Mouse (Mus musculus) heart, embryonic 11.5 days (tissue): ENCODE results near the gene Cacng7. TPM values are rescaled to one million over a fixed set of nuclear protein-coding genes. Genes with fewer than 3 reads are reported as not detected.

Experiments
- ATAC-seq: fragments of 200-750 bp; cut with Nextera tagmentation; replicated peaks from 2 replicates; pipeline ENCODE4 v1.8.0; 2017; ENCODE audit warnings: moderate library complexity; ENCODE audit not compliant: insufficient number of reproducible peaks, low FRiP score, low TSS enrichment
- H3K27ac ChIP-seq: fragments of 300-500 bp; sonication (generic); 2 replicates; pipeline ENCODE4 v1.5.1; 2014; ENCODE audit warnings: mild to moderate bottlenecking, low read depth, low read length
- H3K27me3 ChIP-seq: fragments of 300-500 bp; sonication (generic); 2 replicates; pipeline ENCODE4 v1.6.1; 2014; ENCODE audit warnings: mild to moderate bottlenecking, low read length, mixed read lengths; ENCODE audit not compliant: control insufficient read depth, insufficient read depth
- H3K36me3 ChIP-seq: fragments of 300-500 bp; sonication (generic); 2 replicates; pipeline ENCODE4 v1.6.1; 2014; ENCODE audit warnings: mild to moderate bottlenecking, low read length, moderate library complexity, mixed read lengths; ENCODE audit not compliant: control insufficient read depth, insufficient read depth
- H3K4me1 ChIP-seq: fragments of 300-500 bp; sonication (generic); 2 replicates; pipeline ENCODE4 v1.6.1; 2014; ENCODE audit warnings: low read length; ENCODE audit not compliant: control insufficient read depth, insufficient read depth
- H3K4me2 ChIP-seq: fragments of 300-500 bp; sonication (generic); 2 replicates; pipeline ENCODE4 v1.6.1; 2014; ENCODE audit warnings: mild to moderate bottlenecking, moderate library complexity
- H3K4me3 ChIP-seq: fragments of 300-500 bp; sonication (generic); 2 replicates; pipeline ENCODE4 v1.5.1; 2014; ENCODE audit warnings: low read depth, low read length
- H3K9ac ChIP-seq: fragments of 300-500 bp; sonication (generic); 2 replicates; pipeline ENCODE4 v1.6.1; 2014; ENCODE audit warnings: mild to moderate bottlenecking, low read depth, low read length, moderate library complexity
- H3K9me3 ChIP-seq: fragments of 300-500 bp; sonication (generic); replicated peaks from 2 replicates; pipeline ENCODE4 v1.6.1; 2016; ENCODE audit warnings: low read length; ENCODE audit not compliant: control insufficient read depth
- WGBS: fragments of 180-500 bp; shearing (Covaris S2); extraction: QIAGEN DNeasy Blood & Tissue Kit; methylation state at CpG from one replicate; pipeline ENCODE4 v1.1.7; 2014; ENCODE audit not compliant: insufficient replicate concordance; 5-methylcytosine and 5-hydroxymethylcytosine counted together
- polyA plus RNA-seq: library from polyadenylated mRNA; unstranded; fragments of >200 nt; fragmentation: Nextera tagmentation; extraction: Ambion mirVana; gene quantifications from 2 replicates; pipeline ENCODE4 v1.2.1, GENCODE M21; 2014

Gene Cacng7
- polyA plus RNA-seq, 1 experiment from 2014 or later: 0.24 TPM

DNA sequence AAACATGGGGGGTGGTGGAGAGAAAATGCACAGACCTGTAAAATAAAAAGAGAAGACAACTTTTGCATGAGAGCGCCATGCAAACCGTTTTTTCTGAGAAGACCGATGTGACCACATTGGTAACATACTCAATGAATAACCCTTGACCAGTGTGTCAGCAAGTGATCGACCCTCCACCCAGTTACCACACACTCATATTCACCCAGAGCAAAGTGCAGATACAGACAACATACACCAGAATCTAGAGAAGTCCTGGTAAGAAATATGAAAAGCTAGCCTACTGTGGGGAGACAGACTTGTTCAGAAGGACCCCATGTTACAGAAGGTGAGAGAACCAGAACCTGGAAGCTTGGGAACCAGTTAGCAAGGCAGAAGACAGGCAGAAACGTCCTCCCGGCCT is 1.6 kb upstream of the Cacng7 start:
- peak overlapping the region; percentile 58; the same call in 1 of the 2 replicates for H3K4me3 ChIP-seq
- no peak overlapping the region for H3K27ac ChIP-seq
- no peak for ATAC-seq
- peak overlapping the region; percentile 73 for H3K4me2 ChIP-seq
- no peaks in the 10 kb centered on the region for H3K36me3 ChIP-seq
- H3K27me3 ChIP-seq: peaks cover 44% of the 10 kb centered on the region
- 0 out of 2 replicates have a peak, but pooled peaks cover 3% of the 10 kb centered on the region for H3K4me1 ChIP-seq
- no peaks in the 10 kb centered on the region for H3K9me3 ChIP-seq
- no peak overlapping the region for H3K9ac ChIP-seq
- 53% methylated on average over 6 of the region's 6 CpGs for WGBS

DNA sequence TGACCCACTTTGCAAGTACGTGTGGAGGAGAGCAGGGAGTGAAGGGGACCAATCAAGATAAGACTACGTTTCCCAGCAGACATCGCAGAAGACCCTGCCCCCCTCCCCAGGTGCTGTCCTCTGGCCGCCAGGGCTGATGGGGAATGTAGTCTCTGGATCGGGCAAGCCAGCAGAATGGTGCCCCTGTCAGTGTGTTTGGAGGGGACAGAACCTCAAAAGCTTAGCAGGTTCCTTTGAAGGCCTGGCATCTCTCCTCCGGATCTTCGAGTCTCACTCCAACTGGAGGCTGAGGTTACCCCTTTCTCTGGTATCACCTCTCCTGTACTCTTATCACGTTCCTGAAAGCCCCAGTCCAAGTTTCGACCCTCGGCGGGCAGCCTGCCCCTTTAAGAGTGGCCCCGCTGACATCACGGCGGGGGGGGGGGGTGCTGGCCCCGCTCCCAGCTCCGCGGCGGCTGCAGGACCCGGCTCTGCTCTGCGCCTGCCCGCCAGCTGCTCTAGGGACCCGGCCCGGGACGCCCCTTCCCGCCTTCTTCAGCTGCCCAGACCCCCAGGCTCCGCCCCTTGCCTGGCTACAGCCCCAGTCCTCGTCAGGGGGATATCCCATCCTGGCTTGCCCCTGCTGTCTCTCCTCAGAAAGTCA is 1.1 kb upstream of the Cacng7 start:
- Histone ChIP-seq H3K27me3 (peaks cover 44% of the 10 kb centered on the region), H3K4me1 (0 out of 2 replicates have a peak, but pooled peaks cover 3% of the 10 kb centered on the region), H3K27ac (no peak overlapping the region), H3K9ac (no peak overlapping the region), H3K9me3 (no peaks in the 10 kb centered on the region), H3K36me3 (no peaks in the 10 kb centered on the region), H3K4me3 (peak overlapping the region; percentile 58), H3K4me2 (peak overlapping the region; percentile 73)
- ATAC-seq: peak; percentile 79
- under 1% methylated on average over 23 of the region's 27 CpGs for WGBS

DNA sequence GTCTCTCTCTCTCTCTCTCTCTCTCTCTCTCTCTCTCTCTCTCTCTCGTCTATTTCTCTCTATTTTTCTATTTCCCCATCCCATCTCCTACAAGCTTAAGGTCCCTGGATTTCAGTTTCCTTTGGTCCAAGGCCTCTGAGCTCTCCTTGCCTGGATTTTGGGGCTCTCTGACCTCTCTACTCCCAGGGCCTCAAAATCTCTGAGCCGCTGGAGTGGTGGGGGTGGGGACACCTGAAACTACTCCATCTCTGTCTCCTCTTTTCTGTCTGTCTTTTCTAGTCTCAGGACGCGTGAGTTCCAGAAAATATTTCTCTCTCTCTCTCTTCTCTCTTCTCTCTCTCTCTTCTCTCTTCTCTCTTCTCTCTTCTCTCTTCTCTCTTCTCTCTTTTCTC is 535 bp upstream of the Cacng7 start:
- Histone ChIP-seq H3K27me3 (peaks cover 44% of the 10 kb centered on the region), H3K27ac (no peak overlapping the region), H3K4me2 (peak overlapping the region; percentile 73), H3K9ac (no peak overlapping the region), H3K36me3 (no peaks in the 10 kb centered on the region), H3K4me1 (0 out of 2 replicates have a peak, but pooled peaks cover 3% of the 10 kb centered on the region), H3K4me3 (peak overlapping the region; percentile 58), H3K9me3 (no peaks in the 10 kb centered on the region)
- no peak for ATAC-seq
- 1% methylated on average over 4 of the region's 4 CpGs for WGBS

DNA sequence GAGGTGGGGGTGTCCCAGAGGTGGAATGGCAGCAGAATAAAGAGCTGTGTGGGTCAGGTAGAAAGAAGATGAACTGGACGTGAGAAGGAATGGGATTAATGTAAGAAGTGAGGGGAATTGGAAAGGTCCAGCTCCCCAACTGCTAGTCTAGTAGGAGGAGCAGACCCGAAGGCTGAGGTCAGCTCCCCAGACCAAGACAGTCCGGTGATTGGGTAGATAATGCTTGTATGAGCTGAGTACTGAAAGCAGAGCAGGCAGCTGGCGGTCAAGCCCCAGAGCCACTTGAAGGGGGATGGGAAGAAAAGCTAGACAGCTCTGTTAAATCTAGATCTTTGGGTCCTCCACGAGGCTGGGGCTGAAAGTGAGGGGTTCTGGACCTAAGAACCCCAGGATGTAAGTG is 787 bp downstream of the Cacng7 start:
- WGBS: 7% methylated on average over 5 of the region's 5 CpGs
- peaks cover 44% of the 10 kb centered on the region for H3K27me3 ChIP-seq
- H3K9me3 ChIP-seq: no peaks in the 10 kb centered on the region
- no peak for ATAC-seq
- H3K4me3 ChIP-seq: peak overlapping the region; percentile 58
- peak overlapping the region; percentile 73 for H3K4me2 ChIP-seq
- 0 out of 2 replicates have a peak, but pooled peaks cover 3% of the 10 kb centered on the region for H3K4me1 ChIP-seq
- H3K27ac ChIP-seq: no peak overlapping the region
- H3K36me3 ChIP-seq: no peaks in the 10 kb centered on the region
- H3K9ac ChIP-seq: no peak overlapping the region

DNA sequence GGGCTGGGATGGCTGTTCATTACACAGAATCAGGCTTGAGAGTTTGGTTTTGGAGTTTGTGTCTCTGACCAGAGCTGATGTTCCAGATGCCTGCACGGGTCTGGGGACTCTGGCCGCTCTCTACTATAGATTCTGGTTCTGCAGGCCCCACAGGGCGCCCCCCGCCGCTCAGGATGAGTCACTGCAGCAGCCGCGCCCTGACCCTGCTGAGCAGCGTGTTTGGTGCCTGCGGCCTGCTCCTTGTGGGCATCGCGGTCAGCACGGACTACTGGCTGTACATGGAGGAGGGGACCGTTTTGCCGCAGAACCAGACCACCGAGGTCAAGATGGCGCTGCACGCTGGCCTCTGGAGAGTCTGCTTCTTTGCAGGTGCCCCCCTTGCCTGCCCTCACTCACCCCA is 3.7 kb downstream of the Cacng7 start:
- ATAC-seq: no peak
- Histone ChIP-seq H3K9ac (no peak overlapping the region), H3K9me3 (no peaks in the 10 kb centered on the region), H3K27me3 (peaks cover 31% of the 10 kb centered on the region), H3K4me2 (no peak overlapping the region), H3K4me1 (0 out of 2 replicates have a peak, but pooled peaks cover 3% of the 10 kb centered on the region), H3K4me3 (no peak overlapping the region), H3K36me3 (no peaks in the 10 kb centered on the region), H3K27ac (no peak overlapping the region)
- WGBS: 52% methylated on average over 17 of the region's 17 CpGs

DNA sequence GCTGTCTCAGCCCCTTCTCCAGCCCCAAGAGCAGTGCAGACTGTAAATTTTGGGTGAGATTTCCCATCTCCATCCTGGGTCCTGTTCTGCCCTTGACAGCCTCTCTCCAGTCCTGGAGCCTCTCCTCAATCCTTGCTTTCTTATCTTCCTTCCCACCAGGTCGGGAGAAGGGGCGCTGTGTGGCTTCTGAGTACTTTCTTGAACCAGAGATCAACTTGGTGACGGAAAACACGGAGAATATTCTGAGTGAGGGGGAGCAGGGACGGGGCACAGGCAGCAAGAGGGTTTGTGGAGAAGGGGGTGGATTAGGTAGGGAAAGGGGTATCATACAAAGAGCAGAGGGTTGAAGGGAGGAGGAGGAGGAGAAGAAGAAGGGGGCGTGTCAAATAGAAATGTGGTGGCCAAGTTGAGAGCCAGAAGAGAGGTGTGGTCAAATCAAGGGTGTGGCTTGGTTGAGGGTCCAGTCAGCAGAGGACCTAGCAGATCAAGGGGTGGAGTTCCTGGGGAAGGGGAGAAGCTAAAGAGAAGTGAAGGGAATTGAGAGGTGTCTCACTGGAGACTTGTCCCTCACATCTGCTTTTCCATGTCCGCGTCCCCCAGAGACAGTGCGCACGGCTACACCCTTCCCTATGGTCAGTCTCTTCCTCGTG is 5.7 kb downstream of the Cacng7 start:
- H3K4me1 ChIP-seq: no peaks in the 10 kb centered on the region
- H3K9me3 ChIP-seq: no peaks in the 10 kb centered on the region
- no peak for ATAC-seq
- H3K4me3 ChIP-seq: no peak overlapping the region
- no peak overlapping the region for H3K4me2 ChIP-seq
- no peaks in the 10 kb centered on the region for H3K36me3 ChIP-seq
- peaks cover 13% of the 10 kb centered on the region for H3K27me3 ChIP-seq
- no peak overlapping the region for H3K27ac ChIP-seq
- WGBS: 61% methylated on average over 11 of the region's 11 CpGs
- no peak overlapping the region for H3K9ac ChIP-seq

DNA sequence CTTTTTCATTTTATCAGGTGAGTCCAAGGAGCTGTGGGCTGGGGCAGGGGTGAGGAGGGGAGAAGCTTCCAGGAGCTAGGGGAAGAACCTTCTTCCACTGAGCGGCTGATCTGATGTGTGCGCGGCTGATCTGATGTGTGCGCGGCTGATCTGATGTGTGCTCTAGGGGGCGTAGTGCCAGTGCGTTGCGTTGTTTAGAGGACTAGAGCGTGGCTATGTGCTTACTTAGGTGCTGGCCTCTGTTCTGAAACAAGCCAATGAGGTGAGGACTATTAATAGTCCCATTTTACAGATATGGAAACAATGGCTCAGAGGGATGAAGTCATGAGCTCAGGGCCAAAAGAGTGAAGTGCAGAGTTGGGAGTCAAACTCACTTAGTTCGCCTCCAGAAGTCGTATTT is 6.3 kb downstream of the Cacng7 start:
- Histone ChIP-seq H3K9ac (no peak overlapping the region), H3K4me3 (no peak overlapping the region), H3K36me3 (no peaks in the 10 kb centered on the region), H3K9me3 (no peaks in the 10 kb centered on the region), H3K27me3 (peaks cover 7% of the 10 kb centered on the region), H3K4me1 (no peaks in the 10 kb centered on the region), H3K4me2 (no peak overlapping the region), H3K27ac (no peak overlapping the region)
- WGBS: 74% methylated on average over 11 of the region's 11 CpGs
- ATAC-seq: no peak

DNA sequence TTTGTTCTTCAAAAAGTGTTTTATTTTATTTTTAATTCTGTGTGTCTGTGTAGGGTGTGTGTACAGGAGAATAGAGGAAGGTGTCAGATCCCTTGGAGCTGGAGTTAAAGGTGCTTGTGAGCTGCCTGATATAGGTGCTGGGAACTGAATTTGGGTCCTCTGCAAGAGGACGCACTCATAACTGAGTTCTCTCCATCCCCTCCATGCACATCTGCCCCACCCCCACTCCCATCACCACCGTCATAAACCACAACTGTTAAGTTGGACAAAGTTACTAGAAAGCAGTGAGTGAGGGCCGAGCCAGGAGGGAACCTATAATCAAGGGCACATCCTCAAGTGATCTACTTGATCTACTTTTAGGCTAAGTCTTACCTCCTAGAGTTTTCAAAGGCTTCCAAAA is 11.1 kb downstream of the Cacng7 start:
- no peaks in the 10 kb centered on the region for H3K36me3 ChIP-seq
- no peaks in the 10 kb centered on the region for H3K27me3 ChIP-seq
- no peaks in the 10 kb centered on the region for H3K9me3 ChIP-seq
- 80% methylated on average over 3 of the region's 3 CpGs for WGBS
- H3K4me1 ChIP-seq: no peaks in the 10 kb centered on the region
- no peak overlapping the region for H3K4me2 ChIP-seq
- ATAC-seq: no peak
- no peak overlapping the region for H3K27ac ChIP-seq
- H3K4me3 ChIP-seq: no peak overlapping the region
- H3K9ac ChIP-seq: no peak overlapping the region

DNA sequence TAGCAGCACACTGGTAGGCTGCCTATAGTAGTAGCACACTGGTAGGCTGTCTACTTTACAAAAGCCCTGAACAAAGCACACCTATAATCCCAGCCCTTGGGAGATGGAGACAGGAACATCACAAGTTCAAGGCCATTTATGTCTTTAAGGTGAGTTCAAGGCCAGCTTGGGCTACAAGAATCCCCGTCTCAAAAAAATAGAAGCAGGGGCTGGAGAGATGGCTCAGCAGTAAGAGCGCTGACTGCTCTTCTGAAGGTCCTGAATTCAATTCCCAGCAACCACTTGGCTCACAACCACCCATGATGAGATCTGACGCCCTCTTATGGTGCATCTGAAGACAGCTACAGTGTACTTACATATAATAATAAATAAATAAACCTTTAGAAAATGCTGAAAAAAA is 12.5 kb downstream of the Cacng7 start:
- no peak for ATAC-seq
- H3K9me3 ChIP-seq: no peaks in the 10 kb centered on the region
- H3K27me3 ChIP-seq: no peaks in the 10 kb centered on the region
- H3K27ac ChIP-seq: no peak overlapping the region
- no peaks in the 10 kb centered on the region for H3K36me3 ChIP-seq
- no peak overlapping the region for H3K4me3 ChIP-seq
- no peak overlapping the region for H3K9ac ChIP-seq
- H3K4me1 ChIP-seq: no peaks in the 10 kb centered on the region
- 87% methylated on average over 3 of the region's 3 CpGs for WGBS
- H3K4me2 ChIP-seq: no peak overlapping the region
